Mouse (Mus musculus) midbrain, embryonic 15.5 days (tissue): Measurements from ENCODE around the gene Stk38. TPM values are rescaled to one million over a fixed set of nuclear protein-coding genes. Genes with fewer than 3 reads are reported as not detected.

Source experiments
- ATAC-seq: fragments of 200-750 bp; cut with Nextera tagmentation; replicated peaks from 2 replicates; pipeline ENCODE4 v1.8.0; 2017; ENCODE audit warnings: moderate TSS enrichment
- H3K27ac ChIP-seq: fragments of 300-500 bp; sonication (generic); 2 replicates; pipeline ENCODE4 v1.5.1; 2015; ENCODE audit warnings: mild to moderate bottlenecking, inconsistent platforms
- H3K27me3 ChIP-seq: fragments of 300-500 bp; sonication (generic); replicated peaks from 2 replicates; pipeline ENCODE4 v1.6.1; 2015; ENCODE audit warnings: inconsistent platforms
- H3K36me3 ChIP-seq: fragments of 300-500 bp; sonication (generic); replicated peaks from 2 replicates; pipeline ENCODE4 v1.6.1; 2015; ENCODE audit warnings: inconsistent platforms
- H3K4me1 ChIP-seq: fragments of 300-500 bp; sonication (generic); 2 replicates; pipeline ENCODE4 v1.6.1; 2015; ENCODE audit warnings: inconsistent platforms
- H3K4me2 ChIP-seq: fragments of 300-500 bp; sonication (generic); 2 replicates; pipeline ENCODE4 v1.6.1; 2015; ENCODE audit warnings: inconsistent platforms, mild to moderate bottlenecking, moderate library complexity
- H3K4me3 ChIP-seq: fragments of 300-500 bp; sonication (generic); 2 replicates; pipeline ENCODE4 v1.5.1; 2015; ENCODE audit warnings: mild to moderate bottlenecking, inconsistent platforms
- H3K9ac ChIP-seq: fragments of 300-500 bp; sonication (generic); 2 replicates; pipeline ENCODE4 v1.6.1; 2015; ENCODE audit warnings: mild to moderate bottlenecking, inconsistent platforms
- H3K9me3 ChIP-seq: fragments of 300-500 bp; sonication (generic); 2 replicates; pipeline ENCODE4 v1.6.1; 2016; ENCODE audit warnings: inconsistent platforms
- WGBS: fragments of 180-500 bp; shearing (Covaris S2); methylation state at CpG from one replicate; pipeline ENCODE4 v1.1.7; 2015; ENCODE audit warnings: mixed read lengths; 5-methylcytosine and 5-hydroxymethylcytosine counted together
- polyA plus RNA-seq: library from polyadenylated mRNA; unstranded; fragments of >200 nt; fragmentation: Nextera tagmentation; extraction: Ambion mirVana; gene quantifications from 2 replicates; pipeline ENCODE4 v1.2.1, GENCODE M21; 2015

Stk38 gene
- polyA plus RNA-seq, 1 experiment from 2014 or later: 105 TPM

DNA sequence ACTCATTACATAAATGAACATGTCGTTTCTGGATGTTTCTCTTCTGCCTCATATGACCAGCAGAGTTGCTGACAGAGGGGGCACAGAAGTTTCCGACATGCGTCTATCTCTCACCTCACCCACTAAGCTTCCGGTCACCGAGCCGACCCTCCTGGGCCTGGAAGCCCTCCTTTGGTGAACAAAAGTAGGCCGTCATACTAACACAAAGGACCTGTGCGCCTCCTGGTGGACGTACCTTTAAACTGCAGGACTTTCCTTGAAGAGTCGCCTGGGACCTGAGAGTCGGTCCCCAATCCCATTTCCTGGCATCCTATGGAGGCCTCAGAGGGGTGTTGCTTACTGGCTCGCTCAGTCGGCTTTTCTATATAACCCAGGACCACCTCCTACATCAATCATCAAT is 81.4 kb downstream of the Stk38 start:
- H3K27ac ChIP-seq: no peak overlapping the region
- no peaks in the 10 kb centered on the region for H3K9me3 ChIP-seq
- H3K9ac ChIP-seq: no peak overlapping the region
- no peaks in the 10 kb centered on the region for H3K36me3 ChIP-seq
- ATAC-seq: no peak
- H3K27me3 ChIP-seq: no peaks in the 10 kb centered on the region
- no peak overlapping the region for H3K4me3 ChIP-seq
- 13% methylated on average over 13 of the region's 13 CpGs for WGBS
- H3K4me2 ChIP-seq: no peak overlapping the region
- H3K4me1 ChIP-seq: peaks cover 8% of the 10 kb centered on the region

DNA sequence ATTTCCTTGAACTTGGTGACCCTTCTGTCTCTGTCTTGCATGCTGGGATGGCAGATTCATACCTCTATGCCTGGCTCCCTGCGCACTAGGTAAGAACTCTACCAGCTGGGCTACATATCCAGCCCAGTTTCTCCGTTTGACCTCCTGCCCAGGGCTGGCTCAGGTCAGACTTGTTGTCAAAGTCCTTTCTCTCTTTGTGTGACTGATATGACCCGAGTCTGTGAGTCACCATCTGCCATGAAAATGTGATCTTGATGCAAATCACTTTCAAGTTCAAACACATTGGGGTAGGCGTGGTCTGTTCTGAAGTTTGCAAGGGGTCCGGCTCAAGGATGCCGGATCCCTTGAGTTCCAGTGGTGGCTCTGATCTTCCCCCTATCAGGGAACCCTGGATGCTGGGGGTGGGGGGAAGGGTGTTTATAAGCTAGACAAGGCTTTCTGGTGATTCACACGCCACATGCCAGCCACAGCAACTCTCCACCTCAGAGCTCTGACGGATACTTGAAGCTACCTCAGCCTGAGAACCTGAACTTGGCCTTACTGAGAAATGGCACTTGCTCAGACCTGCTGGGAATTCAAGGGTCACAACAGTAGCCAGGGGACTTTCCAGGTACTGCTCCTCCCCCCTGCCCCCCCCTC is 82.7 kb downstream of the Stk38 start:
- H3K27ac ChIP-seq: no peak overlapping the region
- H3K9me3 ChIP-seq: no peaks in the 10 kb centered on the region
- H3K4me1 ChIP-seq: no peaks in the 10 kb centered on the region; the same call in 1 of the 2 replicates
- no peak overlapping the region for H3K9ac ChIP-seq
- no peak overlapping the region for H3K4me2 ChIP-seq
- H3K36me3 ChIP-seq: no peaks in the 10 kb centered on the region
- WGBS: 81% methylated on average over 8 of the region's 8 CpGs
- H3K4me3 ChIP-seq: no peak overlapping the region
- ATAC-seq: no peak
- H3K27me3 ChIP-seq: no peaks in the 10 kb centered on the region

DNA sequence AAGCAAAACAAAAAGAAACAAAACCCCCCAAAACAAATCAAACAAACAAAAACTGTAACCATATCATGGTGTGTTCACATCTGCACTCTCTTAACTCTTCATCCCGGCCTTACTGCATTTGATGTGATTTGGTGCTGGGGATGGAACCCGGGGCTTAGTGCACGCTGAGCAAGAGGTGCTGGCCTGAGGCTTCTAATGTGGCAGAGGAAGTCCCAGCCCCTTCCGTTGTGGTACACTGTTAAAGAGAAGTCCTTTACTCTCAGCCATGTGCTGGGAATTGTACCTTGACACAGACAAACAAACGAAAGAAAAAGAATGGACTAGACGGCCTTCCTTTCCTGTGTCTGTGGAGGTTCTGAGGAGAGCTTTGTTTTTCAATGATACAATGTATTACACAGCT is 85.7 kb downstream of the Stk38 start:
- H3K27me3 ChIP-seq: no peaks in the 10 kb centered on the region
- 74% methylated on average over 6 of the region's 6 CpGs for WGBS
- no peaks in the 10 kb centered on the region for H3K36me3 ChIP-seq
- H3K4me1 ChIP-seq: no peaks in the 10 kb centered on the region
- no peak for ATAC-seq
- H3K27ac ChIP-seq: no peak overlapping the region
- H3K4me3 ChIP-seq: no peak overlapping the region
- no peaks in the 10 kb centered on the region for H3K9me3 ChIP-seq
- H3K9ac ChIP-seq: no peak overlapping the region
- H3K4me2 ChIP-seq: no peak overlapping the region

DNA sequence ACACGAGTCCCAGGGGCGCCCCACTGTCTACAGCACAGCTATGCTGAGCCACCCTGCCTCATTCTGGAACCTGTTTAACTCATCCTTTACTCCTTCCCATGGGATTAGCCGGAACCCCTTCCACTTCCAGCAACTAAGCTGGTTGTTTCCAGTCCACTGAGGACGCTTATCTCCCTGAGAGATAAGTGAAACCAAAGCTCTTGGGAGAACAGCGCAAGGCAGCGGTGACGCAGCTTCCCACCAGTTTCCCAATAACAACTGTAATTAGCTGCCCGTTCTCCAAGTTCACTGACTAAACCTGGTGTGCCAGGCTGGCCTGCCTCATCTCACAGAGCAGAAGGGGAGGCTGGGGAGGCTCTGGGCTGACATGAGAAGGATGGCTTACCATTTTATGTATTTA is 86.7 kb downstream of the Stk38 start:
- Histone ChIP-seq H3K4me3 (no peak overlapping the region), H3K4me1 (no peaks in the 10 kb centered on the region)
- no peak for ATAC-seq

More for the DNA sequence above, 86.7 kb downstream of the Stk38 start:
- Histone ChIP-seq H3K36me3 (no peaks in the 10 kb centered on the region), H3K9me3 (no peaks in the 10 kb centered on the region), H3K4me2 (no peak overlapping the region), H3K27ac (no peak overlapping the region), H3K27me3 (no peaks in the 10 kb centered on the region), H3K9ac (no peak overlapping the region)
- WGBS: 66% methylated on average over 8 of the region's 8 CpGs

Other genes starting within 250 kb of the Stk38 start
- 0.86 and 1.1 TPM in 2 replicates for gene Mapk13, start 238.7 kb downstream of the Stk38 start, polyA plus RNA-seq
- gene Brpf3, start 206.9 kb downstream of the Stk38 start, polyA plus RNA-seq: 6.9 and 9.5 TPM in 2 replicates
- 0.05 and 0.10 TPM in 2 replicates for gene Pnpla1, start 149.6 kb downstream of the Stk38 start, polyA plus RNA-seq
- 1.7 and 2.5 TPM in 2 replicates for gene 4930539E08Rik, start 92.7 kb downstream of the Stk38 start, polyA plus RNA-seq
- 0.17 TPM in 1 of 2 replicates, not detected in the other for gene Pxt1, start 64.2 kb downstream of the Stk38 start, polyA plus RNA-seq
- 91.1 and 93.9 TPM in 2 replicates for gene Kctd20, start 56.0 kb downstream of the Stk38 start, polyA plus RNA-seq
- gene Srsf3, start 24.6 kb upstream of the Stk38 start, polyA plus RNA-seq: 429 and 442 TPM in 2 replicates
- gene Cdkn1a, start 83.0 kb upstream of the Stk38 start, polyA plus RNA-seq: 97.7 and 99.9 TPM in 2 replicates
- 0.15 TPM in 1 of 2 replicates, not detected in the other for gene Rab44, start 106.2 kb upstream of the Stk38 start, polyA plus RNA-seq
- gene Cpne5, start 230.2 kb upstream of the Stk38 start, polyA plus RNA-seq: 38.3 and 41.3 TPM in 2 replicates